Mouse (Mus musculus): ENCODE data around the gene Vwa8. TPM values are rescaled to one million over a fixed set of nuclear protein-coding genes. Genes with fewer than 3 reads are reported as not detected.

Gene Vwa8
- polyA plus RNA-seq, 1 experiment from 2014 or later, result 14.5 TPM

DNA sequence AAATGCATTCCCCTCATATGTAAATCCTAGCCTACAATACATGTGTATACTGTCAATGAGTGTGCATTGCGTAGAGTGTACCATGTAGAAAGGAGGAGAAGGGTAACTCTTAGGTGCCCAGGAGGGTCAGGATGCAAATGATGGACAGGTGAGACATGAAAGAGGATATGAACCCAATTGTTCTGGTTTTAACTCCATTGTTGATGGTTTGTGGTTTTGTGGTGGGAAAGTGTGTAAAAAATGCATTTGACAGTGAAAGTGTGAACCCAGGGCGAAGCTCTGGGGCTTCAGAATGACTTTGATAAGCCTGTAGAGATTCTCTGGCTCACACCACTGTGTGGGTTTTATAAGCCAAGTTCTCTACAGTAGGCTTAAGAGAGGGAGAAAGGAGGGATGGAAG, 385.7 kb downstream of the Vwa8 start:
- H3K27ac ChIP-seq (ENCODE audit: low read depth, low read length), result no peak overlapping the region
- peaks cover 7% of the 10 kb centered on the region; the same call in 1 of the 2 replicates for H3K27me3 ChIP-seq (ENCODE audit: control insufficient read depth, insufficient read depth, low read length)
- no peak overlapping the region for H3K4me2 ChIP-seq
- H3K4me3 ChIP-seq (ENCODE audit: low read depth, low read length), result no peak overlapping the region
- ATAC-seq (replicated peaks; ENCODE audit: insufficient number of reproducible peaks, low FRiP score, low TSS enrichment), result no peak
- 86% methylated on average over 2 of the region's 2 CpGs for WGBS (ENCODE audit: insufficient replicate concordance)
- no peaks in the 10 kb centered on the region for H3K36me3 ChIP-seq (ENCODE audit: control insufficient read depth, insufficient read depth, low read length)
- H3K4me1 ChIP-seq (ENCODE audit: control insufficient read depth, insufficient read depth, low read length), result 0 out of 2 replicates have a peak, but pooled peaks cover 3% of the 10 kb centered on the region
- no peaks in the 10 kb centered on the region for H3K9me3 ChIP-seq (replicated peaks; ENCODE audit: control insufficient read depth, low read length)
- H3K9ac ChIP-seq (ENCODE audit: low read depth, low read length), result no peak overlapping the region

DNA sequence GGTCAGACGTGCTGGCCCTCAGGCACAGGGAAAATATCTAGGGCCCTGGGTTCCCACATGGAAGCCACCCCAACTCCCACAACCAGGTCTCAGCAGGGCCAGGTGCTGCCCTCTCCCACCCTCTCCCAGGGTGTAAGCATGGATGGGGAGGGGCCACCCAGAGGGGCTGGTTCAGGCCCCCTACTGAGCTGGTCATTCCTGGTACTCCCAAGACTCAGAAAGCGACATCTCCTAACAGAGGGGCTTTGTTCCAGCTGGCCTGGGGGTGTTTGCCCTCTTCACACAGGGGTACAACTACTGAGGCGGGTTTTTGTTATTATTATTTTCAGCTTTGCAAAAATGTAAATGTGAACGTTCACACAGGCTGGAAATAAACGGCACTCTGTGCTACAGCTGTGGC, 386.3 kb downstream of the Vwa8 start:
- H3K4me3 ChIP-seq (ENCODE audit: low read depth, low read length), result no peak overlapping the region
- H3K4me1 ChIP-seq (ENCODE audit: control insufficient read depth, insufficient read depth, low read length), result 0 out of 2 replicates have a peak, but pooled peaks cover 3% of the 10 kb centered on the region
- H3K9me3 ChIP-seq (replicated peaks; ENCODE audit: control insufficient read depth, low read length), result no peaks in the 10 kb centered on the region
- no peak overlapping the region for H3K9ac ChIP-seq (ENCODE audit: low read depth, low read length)
- no peaks in the 10 kb centered on the region for H3K36me3 ChIP-seq (ENCODE audit: control insufficient read depth, insufficient read depth, low read length)
- ATAC-seq (replicated peaks; ENCODE audit: insufficient number of reproducible peaks, low FRiP score, low TSS enrichment), result no peak
- H3K27ac ChIP-seq (ENCODE audit: low read depth, low read length), result no peak overlapping the region
- H3K27me3 ChIP-seq (ENCODE audit: control insufficient read depth, insufficient read depth, low read length), result peaks cover 7% of the 10 kb centered on the region; the same call in 1 of the 2 replicates
- H3K4me2 ChIP-seq, result no peak overlapping the region
- 62% methylated on average over 5 of the region's 5 CpGs for WGBS (ENCODE audit: insufficient replicate concordance)

DNA sequence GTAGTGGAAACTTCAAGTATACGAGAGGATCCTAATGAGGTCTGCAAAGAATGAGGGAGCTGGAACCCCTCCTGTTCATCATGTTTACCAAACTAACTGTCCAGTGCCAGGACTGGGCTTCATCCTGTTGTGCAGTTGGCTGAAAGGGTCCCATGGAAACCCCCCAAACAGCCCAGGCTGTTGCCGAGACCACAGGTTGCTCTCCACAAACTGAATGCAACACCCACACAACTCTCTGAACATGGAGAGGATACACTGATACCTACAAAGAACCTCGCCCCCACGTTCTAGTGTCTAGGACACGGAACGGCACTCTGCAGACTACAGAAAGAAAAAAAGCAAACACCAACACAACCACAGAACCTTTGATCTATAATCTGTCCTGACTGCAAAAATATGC, 387.4 kb downstream of the Vwa8 start:
- H3K27me3 ChIP-seq (ENCODE audit: control insufficient read depth, insufficient read depth, low read length), result peaks cover 7% of the 10 kb centered on the region; the same call in 1 of the 2 replicates
- H3K9ac ChIP-seq (ENCODE audit: low read depth, low read length), result no peak overlapping the region
- 73% methylated on average over 6 of the region's 6 CpGs for WGBS (ENCODE audit: insufficient replicate concordance)
- H3K4me1 ChIP-seq (ENCODE audit: control insufficient read depth, insufficient read depth, low read length), result 0 out of 2 replicates have a peak, but pooled peaks cover 3% of the 10 kb centered on the region
- no peak overlapping the region for H3K27ac ChIP-seq (ENCODE audit: low read depth, low read length)
- H3K36me3 ChIP-seq (ENCODE audit: control insufficient read depth, insufficient read depth, low read length), result no peaks in the 10 kb centered on the region
- no peaks in the 10 kb centered on the region for H3K9me3 ChIP-seq (replicated peaks; ENCODE audit: control insufficient read depth, low read length)
- H3K4me3 ChIP-seq (ENCODE audit: low read depth, low read length), result no peak overlapping the region
- no peak overlapping the region for H3K4me2 ChIP-seq
- ATAC-seq (replicated peaks; ENCODE audit: insufficient number of reproducible peaks, low FRiP score, low TSS enrichment), result no peak

DNA sequence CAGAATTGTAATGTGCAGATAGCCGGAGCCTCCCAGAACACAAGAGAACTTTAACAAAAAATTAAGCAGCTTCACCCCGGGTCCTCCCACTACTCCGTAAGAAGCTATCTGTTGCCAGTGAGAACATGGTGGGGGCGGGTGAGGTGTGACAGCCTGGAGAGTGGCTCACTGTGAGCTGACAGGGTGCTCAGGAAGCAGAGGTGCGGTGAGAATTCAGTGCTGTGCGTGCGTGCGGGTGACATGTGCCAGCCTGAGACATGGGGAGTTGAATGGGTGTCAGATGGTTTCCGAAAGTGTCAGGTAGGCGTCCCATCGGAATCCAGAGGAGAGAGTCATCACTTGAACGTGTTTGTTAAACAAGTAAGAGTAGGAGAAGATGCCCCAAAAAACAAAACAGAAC, 390.6 kb downstream of the Vwa8 start:
- 56% methylated on average over 12 of the region's 12 CpGs for WGBS (ENCODE audit: insufficient replicate concordance)
- H3K27ac ChIP-seq (ENCODE audit: low read depth, low read length), result no peak overlapping the region
- no peak for ATAC-seq (replicated peaks; ENCODE audit: insufficient number of reproducible peaks, low FRiP score, low TSS enrichment)

DNA sequence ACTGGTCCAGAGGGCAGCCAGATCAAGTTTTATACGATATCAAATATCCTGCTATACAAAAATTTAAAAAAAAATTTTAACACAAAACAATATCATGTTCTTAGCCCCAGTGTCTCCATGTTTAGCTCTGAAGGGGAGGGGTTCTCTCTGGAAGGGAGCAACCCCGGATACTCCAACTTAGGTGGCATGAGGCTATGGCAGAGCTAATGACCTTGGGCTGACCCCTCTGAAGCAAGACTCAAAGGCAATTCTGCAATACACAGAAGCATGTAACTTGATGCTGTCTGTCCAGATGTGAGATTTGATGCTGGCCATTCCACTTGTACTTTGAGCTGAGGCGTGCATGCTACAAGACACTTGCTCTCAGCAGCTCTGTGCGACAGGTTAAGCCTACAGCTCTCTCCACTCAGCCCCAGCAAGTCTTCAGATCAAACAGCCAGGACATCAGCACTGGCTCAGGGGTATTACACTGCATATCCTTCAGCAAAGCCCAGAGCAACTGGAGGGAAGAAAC, 392.3 kb downstream of the Vwa8 start:
- Histone ChIP-seq H3K9ac (ENCODE audit: low read depth, low read length) (no peak overlapping the region), H3K4me3 (ENCODE audit: low read depth, low read length) (no peak overlapping the region), H3K27me3 (ENCODE audit: control insufficient read depth, insufficient read depth, low read length) (no peaks in the 10 kb centered on the region), H3K4me1 (ENCODE audit: control insufficient read depth, insufficient read depth, low read length) (peaks cover 11% of the 10 kb centered on the region), H3K4me2 (no peak overlapping the region), H3K36me3 (ENCODE audit: control insufficient read depth, insufficient read depth, low read length) (no peaks in the 10 kb centered on the region), H3K27ac (ENCODE audit: low read depth, low read length) (0 out of 2 replicates have a peak overlapping the region, but pooled peaks have one; percentile 12), H3K9me3 (replicated peaks; ENCODE audit: control insufficient read depth, low read length) (no peaks in the 10 kb centered on the region)
- 53% methylated on average over 4 of the region's 4 CpGs for WGBS (ENCODE audit: insufficient replicate concordance)
- 0 out of 2 replicates have a peak, but pooled peaks have one; percentile 60 for ATAC-seq (replicated peaks; ENCODE audit: insufficient number of reproducible peaks, low FRiP score, low TSS enrichment)

More for the DNA sequence above, 390.6 kb downstream of the Vwa8 start:
- H3K9me3 ChIP-seq (replicated peaks; ENCODE audit: control insufficient read depth, low read length), result no peaks in the 10 kb centered on the region
- H3K9ac ChIP-seq (ENCODE audit: low read depth, low read length), result no peak overlapping the region
- H3K27me3 ChIP-seq (ENCODE audit: control insufficient read depth, insufficient read depth, low read length), result no peaks in the 10 kb centered on the region
- no peaks in the 10 kb centered on the region for H3K36me3 ChIP-seq (ENCODE audit: control insufficient read depth, insufficient read depth, low read length)
- H3K4me3 ChIP-seq (ENCODE audit: low read depth, low read length), result no peak overlapping the region
- H3K4me2 ChIP-seq, result no peak overlapping the region; the same call in 1 of the 2 replicates
- peaks cover 11% of the 10 kb centered on the region for H3K4me1 ChIP-seq (ENCODE audit: control insufficient read depth, insufficient read depth, low read length)

DNA sequence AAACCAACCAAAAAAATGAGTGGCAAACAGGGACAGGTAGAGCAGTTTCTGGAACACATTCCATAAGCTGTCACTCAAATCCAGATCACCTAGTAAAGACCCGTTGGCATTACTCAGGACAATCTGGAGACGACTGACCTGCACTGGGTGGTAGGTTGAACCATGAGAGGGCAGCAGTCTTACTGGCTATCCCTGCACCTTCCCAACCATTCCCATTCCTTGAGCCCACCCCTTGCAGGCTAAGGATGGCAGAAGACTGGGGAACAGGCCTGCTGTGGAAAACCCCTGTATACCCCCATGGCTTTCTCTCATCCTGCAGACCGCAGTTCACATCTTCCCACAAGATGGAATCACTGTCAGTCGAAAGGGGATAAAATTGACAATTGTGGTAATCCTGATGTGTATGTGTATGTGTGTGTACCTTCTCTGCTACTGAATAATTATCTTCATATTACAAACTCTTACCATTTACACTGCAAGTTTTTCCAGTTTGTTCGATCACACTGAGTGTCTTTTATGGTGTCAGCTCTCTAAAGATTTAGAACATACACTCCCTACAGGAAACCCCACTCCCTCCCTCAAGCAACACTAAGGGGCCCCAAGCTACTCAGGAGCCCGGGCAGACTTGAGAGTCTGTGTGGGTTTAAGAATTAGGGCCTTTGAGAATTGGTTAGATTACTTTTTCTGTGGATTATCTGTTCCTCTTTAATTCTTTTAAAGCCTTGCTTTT, 393.0 kb downstream of the Vwa8 start:
- no peak for ATAC-seq (replicated peaks; ENCODE audit: insufficient number of reproducible peaks, low FRiP score, low TSS enrichment)
- Histone ChIP-seq H3K36me3 (ENCODE audit: control insufficient read depth, insufficient read depth, low read length) (no peaks in the 10 kb centered on the region), H3K4me3 (ENCODE audit: low read depth, low read length) (no peak overlapping the region), H3K27ac (ENCODE audit: low read depth, low read length) (no peak overlapping the region), H3K9me3 (replicated peaks; ENCODE audit: control insufficient read depth, low read length) (no peaks in the 10 kb centered on the region), H3K27me3 (ENCODE audit: control insufficient read depth, insufficient read depth, low read length) (no peaks in the 10 kb centered on the region; the same call in 1 of the 2 replicates), H3K4me2 (no peak overlapping the region), H3K9ac (ENCODE audit: low read depth, low read length) (no peak overlapping the region), H3K4me1 (ENCODE audit: control insufficient read depth, insufficient read depth, low read length) (peaks cover 11% of the 10 kb centered on the region)
- WGBS (ENCODE audit: insufficient replicate concordance), result 64% methylated on average over 6 of the region's 6 CpGs

DNA sequence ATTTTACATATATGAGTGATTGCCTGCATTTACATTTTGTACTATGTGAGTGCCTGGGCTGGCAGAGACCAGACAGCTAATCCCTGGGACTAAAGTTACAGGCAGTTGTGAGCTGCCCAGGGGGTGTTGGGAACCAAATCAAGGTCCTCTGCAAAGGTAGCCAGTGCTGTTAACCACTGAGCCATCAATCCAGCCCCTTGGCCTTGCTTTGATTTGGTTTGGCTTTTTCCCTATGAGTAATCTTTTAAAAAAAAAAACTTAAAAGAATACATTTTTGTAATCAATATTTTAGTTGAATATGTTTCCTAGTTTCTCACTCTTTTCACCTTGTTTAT, 393.5 kb downstream of the Vwa8 start:
- Histone ChIP-seq H3K4me3 (ENCODE audit: low read depth, low read length) (no peak overlapping the region), H3K27ac (ENCODE audit: low read depth, low read length) (no peak overlapping the region), H3K9me3 (replicated peaks; ENCODE audit: control insufficient read depth, low read length) (no peaks in the 10 kb centered on the region), H3K4me2 (no peak overlapping the region), H3K4me1 (ENCODE audit: control insufficient read depth, insufficient read depth, low read length) (peaks cover 11% of the 10 kb centered on the region), H3K9ac (ENCODE audit: low read depth, low read length) (no peak overlapping the region), H3K36me3 (ENCODE audit: control insufficient read depth, insufficient read depth, low read length) (no peaks in the 10 kb centered on the region), H3K27me3 (ENCODE audit: control insufficient read depth, insufficient read depth, low read length) (no peaks in the 10 kb centered on the region; the same call in 1 of the 2 replicates)
- no peak for ATAC-seq (replicated peaks; ENCODE audit: insufficient number of reproducible peaks, low FRiP score, low TSS enrichment)

DNA sequence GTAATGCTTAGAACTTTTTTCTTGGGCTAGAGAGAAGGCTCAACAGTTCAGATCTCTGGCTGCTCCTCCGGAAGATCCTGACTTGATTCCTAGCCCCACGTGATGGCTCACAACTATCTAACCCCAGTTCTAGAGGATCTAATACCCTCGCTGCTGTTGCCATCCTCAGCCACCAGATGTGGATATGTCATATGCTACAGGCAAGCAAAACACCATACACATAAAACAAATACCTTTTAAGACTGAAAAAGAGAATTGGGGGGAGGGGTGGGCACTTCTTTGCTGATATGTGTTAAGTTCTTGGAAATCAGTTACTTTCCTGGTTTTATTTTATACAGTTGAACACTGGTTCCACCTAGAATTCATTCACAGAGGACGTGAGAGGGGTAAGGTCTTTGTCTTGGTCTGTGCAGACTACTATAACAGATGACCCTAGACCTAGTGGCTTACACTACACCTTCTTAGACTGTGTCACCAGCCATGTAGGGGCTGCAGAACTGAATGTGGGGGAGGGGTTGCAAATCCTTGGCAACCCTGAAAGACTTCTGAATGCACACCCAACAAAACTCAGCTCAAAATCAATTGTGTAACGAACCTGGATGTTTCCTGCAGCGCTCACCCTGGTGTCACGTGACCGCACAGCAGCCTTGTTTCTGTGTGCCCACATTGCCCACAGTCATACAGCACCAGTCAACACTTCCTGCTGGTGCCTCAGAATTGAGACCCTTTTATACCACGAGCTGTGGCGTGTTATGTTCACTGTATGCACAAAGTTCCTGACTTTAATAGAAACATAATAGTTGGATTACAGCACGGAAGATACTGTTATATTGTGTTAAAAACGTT, 394.4 kb downstream of the Vwa8 start:
- Histone ChIP-seq H3K27ac (ENCODE audit: low read depth, low read length) (no peak overlapping the region), H3K9ac (ENCODE audit: low read depth, low read length) (no peak overlapping the region), H3K27me3 (ENCODE audit: control insufficient read depth, insufficient read depth, low read length) (no peaks in the 10 kb centered on the region; the same call in 1 of the 2 replicates), H3K36me3 (ENCODE audit: control insufficient read depth, insufficient read depth, low read length) (no peaks in the 10 kb centered on the region), H3K4me3 (ENCODE audit: low read depth, low read length) (no peak overlapping the region), H3K4me1 (ENCODE audit: control insufficient read depth, insufficient read depth, low read length) (peaks cover 14% of the 10 kb centered on the region), H3K9me3 (replicated peaks; ENCODE audit: control insufficient read depth, low read length) (no peaks in the 10 kb centered on the region), H3K4me2 (no peak overlapping the region)
- 81% methylated on average over 12 of the region's 12 CpGs for WGBS (ENCODE audit: insufficient replicate concordance)
- ATAC-seq (replicated peaks; ENCODE audit: insufficient number of reproducible peaks, low FRiP score, low TSS enrichment), result no peak
